Mouse (Mus musculus): Measurements from ENCODE around the gene Cmtm7.

Gene Cmtm7

GRCm38 (mm10) chr9:114796473-114797050 lies 14.9 kb upstream of the Cmtm7 start:
- in situ Hi-C loops (cut with MboI, MseI), result no loop called here

DNA sequence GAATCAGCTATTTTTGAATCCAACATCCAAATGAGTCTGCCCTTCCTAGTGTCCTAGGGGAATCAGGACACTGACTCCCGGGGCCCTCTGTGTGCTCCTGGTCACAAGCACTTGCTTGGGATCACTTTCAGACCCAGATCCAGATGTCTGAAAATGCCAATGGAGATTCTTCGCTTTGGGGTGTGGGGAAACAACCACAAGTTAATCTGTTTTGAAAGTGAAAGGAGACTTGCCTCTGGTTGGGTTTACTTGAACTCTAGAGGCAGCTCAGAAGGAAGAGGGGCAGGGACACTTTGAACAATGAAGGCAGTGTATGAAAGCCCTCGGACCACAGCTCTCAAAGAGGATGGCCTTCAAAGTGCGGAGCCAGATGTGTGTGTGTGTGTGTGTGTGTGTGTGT lies 12.8 kb upstream of the Cmtm7 start:
- in situ Hi-C loops (cut with MboI, MseI), result no loop called here

DNA sequence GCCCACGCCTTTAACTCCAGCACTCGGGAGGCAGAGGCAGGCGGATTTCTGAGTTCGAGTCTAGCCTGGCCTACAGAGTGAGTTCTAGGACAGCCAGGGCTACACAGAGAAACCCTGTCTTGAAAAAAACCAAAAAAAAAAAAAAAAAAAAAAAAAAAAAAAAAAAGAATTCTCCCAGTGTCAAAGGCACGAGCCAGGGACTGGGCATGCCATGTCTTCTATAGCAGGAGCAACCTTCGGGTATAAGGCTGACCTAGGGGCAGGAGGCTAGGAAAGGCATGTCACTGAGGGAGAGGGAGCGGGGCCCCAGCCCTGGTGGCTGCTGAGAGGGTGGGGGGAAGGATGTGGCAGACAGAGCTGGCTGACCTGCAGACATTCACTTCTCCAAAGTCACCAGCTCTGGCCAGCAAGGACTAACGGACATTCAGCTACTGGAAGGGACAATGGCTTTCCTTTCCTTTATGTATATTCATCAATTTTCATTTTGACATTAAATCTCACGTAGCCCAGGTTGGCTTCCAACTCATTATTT lies 12.2 kb upstream of the Cmtm7 start:
- in situ Hi-C loops (cut with MboI, MseI), result no loop called here

DNA sequence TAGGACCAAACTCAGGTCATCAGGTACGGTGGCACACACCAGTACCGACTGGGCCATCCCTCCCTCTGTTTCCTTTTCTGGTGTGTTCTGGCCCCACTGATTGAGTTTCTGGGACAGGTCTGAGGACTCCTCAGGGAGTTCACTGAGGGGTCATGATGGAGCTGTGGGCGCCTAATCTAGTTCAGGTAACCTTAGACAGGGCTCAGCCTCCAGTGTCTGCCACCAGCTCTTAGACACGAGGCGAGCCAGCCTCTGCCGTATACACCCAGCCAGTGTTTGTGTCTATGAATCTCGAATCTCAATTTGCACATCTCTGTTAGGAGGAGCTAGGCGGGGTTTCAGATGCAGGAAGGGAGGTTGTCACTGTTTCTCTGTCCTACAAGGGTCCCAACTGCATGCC lies 8.3 kb upstream of the Cmtm7 start:
- in situ Hi-C loops (cut with MboI, MseI), result no loop called here

GRCm38 (mm10) chr9:114789557-114789956 lies 7.9 kb upstream of the Cmtm7 start:
- in situ Hi-C loops (cut with MboI, MseI), result no loop called here

GRCm38 (mm10) chr9:114788697-114789096 lies 7.0 kb upstream of the Cmtm7 start:
- in situ Hi-C loops (cut with MboI, MseI), result no loop called here

- in situ Hi-C loops (cut with MboI, MseI), result no loop called here
Observed at GRCm38 (mm10) chr9:114787716-114788115, 6.1 kb upstream of the Cmtm7 start.

DNA sequence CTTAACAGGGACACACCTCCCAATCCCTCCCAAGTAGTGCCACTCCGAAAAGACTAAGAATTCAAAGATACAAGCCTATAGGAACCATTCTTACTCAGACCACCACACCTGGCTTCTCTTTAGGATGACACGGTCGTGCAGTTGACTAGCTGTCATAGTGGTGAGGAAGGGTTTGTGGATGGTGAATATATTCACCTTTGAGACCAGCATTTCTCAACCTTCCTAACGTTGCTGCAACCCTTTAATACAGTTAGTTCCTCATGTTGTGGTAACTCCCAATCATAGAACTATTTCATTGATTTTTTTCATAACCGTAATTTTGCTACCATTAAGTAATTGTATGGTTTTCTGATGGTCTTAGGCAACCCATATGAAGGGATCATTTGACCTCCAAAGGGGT lies 5.5 kb upstream of the Cmtm7 start:
- in situ Hi-C loops (cut with MboI, MseI), result no loop called here

GRCm38 (mm10) chr9:114785432-114786125 lies 3.9 kb upstream of the Cmtm7 start:
- in situ Hi-C loops (cut with MboI, MseI), result no loop called here

DNA sequence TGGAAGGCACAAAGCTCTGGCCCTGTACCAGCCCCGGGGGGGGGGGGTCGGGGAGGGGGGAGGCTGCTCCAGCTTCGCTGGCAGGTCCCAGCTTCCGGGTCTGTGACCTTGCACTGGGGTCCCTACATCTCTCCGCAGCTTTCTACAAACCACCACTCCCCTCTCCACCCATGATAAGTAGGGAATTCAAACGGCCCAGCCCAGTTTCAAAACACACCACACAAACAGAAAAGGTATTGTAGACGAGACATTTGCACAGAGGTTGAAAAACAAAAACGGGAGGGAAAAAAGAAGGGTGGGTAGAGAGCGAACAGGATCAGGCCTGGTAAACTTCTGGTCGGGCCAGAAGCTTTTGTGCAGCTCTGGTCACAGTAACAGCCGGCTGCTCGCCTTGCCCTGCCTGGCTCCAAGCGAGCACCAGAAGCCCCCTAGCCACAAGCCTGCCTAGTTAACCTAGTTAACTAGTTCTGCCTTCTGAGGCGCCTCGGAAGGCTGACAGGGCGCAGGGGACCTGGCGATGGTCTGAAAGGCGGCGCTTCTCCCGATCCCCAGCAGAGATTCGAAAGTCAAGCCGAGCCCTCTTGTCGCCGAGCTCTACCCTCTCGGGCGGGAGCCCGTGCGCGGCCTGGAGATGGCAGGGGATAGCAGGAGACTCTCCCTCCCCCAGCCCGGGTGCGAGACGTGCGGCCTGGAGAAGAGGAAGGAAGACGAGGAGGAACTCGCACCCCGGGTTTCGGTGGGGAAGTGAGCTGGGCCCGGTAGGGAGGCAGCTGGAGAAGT lies 720 bp downstream of the Cmtm7 start:
- in situ Hi-C loops (cut with MboI, MseI), result no loop called here

DNA sequence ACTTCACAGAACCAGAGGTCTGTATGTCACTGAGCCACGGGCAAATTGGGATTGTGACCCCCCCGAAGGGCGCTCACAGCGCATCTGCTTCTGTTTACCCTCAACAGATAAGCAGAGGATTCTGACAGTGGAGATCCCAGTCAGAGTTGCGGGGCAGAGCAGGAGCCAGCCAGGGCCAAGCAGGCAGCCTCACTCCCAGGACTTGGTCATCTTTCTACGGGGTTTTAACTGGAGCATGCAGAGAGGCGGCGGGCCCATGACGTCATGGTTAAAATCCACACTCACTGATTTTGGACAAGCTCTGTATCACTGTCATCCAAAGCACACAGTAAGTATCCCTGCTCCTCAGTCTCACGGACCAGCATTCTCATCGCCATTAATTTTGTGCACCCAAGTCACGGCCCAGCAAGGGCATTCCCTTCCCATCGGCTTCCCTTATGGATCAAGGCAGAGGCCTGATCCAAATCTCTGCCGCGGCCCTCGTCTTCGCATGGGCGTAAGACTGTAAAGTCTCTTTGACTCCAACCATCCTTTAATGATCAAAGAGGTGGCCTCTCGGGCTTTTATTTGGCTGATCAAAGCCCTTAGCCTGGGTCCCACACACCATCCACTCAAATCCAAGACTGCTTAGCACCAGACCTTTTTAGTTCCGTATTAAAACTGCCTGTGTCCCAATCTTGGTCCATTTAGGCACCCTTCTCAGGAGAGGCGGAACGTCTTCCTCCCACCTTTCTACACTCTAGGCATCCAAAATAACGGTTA lies 1.5 kb downstream of the Cmtm7 start:
- in situ Hi-C loops (cut with MboI, MseI), result no loop called here

- in situ Hi-C loops (cut with MboI, MseI), result no loop called here
Observed at GRCm38 (mm10) chr9:114778877-114779276, 2.8 kb downstream of the Cmtm7 start.

DNA sequence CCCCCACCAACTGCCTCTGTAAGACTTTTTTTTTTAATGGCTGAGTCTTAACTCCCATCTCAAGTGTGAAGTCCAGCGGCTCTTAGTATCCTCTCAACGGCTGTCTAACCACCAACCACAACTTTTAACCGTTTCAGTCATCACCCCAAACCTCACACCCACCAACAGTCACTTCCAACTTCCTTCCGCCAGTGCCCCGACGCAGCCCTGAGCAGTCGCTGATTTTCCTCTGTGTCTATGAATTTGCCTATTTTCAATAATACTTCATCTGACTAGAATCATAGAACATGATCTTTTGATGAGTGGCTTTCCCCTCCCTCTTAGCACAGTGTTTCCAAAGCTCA lies 3.6 kb downstream of the Cmtm7 start:
- in situ Hi-C loops (cut with MboI, MseI), result no loop called here

DNA sequence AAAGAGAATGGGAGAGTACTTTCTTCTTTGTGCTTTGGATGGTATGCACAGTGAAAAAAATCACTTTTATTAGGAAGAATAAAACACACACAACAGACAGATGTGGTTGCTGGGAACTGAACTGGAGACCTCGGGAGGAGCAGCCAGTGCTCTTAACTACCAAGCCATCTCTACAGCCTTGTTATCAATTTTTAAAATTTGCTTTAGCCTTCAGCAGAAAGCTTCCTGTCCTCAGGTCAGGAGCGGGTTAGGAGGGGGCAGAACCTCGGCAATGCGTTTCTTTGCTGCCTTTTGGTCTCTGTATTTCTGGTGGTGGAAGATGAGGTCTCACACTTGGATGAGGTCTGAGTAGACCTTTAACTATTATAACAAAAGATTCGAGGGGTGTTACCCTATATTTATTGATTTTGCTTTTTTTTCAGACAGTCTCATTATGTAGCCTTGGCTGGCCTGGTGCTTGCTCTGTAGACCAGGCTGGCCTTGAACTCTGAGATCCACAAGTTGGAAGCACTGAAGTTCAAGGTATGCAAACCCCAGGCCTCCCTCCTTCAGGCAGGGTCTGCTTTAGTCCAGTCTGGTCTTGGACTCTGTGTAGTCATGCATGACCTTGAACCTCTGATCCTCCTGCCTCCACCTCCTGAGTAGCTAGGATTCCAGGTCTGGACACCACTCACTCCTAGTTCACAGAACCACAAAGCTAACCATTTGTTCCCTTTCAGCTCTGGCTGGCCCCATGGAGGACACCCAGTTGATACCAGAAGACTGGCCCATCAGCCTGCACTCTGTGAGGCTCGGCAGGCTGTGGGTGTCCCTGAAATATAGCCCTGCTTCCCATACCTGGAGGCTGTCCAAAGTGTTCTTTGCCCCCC lies 4.2 kb downstream of the Cmtm7 start:
- in situ Hi-C loops (cut with MboI, MseI), result no loop called here

DNA sequence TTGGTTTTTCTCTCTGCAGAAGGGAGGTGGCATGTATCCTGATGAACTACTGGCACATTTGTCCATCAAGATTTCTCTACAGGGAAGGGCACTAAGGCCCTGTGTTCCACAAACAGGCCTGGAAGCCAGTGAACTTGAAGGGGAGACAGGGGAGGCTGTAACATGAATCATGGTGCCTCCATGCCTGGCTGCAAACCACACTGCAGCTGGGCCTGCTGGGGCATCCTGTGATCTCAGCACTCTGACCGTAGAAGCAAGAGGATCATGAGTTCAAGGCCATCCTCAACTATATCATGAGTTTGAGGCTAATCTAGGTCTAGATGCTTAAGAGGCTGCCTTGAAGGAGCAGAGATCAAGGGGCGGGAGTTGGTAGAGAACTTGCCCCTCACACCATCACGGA lies 5.3 kb downstream of the Cmtm7 start:
- in situ Hi-C loops (cut with MboI, MseI), result no loop called here

GRCm38 (mm10) chr9:114775272-114775671 lies 6.4 kb downstream of the Cmtm7 start:
- in situ Hi-C loops (cut with MboI, MseI), result no loop called here

DNA sequence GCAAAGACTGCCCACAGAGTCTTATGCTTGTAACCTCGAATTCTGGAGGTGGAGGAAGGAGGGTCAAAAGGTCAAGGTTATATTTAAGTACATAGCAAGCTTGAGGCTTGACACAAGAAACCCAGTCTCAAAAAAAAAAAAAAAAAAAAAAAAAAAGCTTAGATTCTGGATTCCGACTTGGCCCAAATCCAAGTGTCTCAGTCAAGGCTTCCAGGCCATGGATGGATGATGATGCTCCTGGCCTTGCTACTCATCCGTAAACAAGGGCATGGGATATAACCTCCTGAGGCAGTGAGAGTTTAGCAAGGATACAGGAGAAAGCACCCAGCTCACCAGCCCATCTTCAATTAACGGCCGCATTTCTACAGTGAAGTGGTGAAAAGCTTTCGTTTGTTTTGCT lies 7.0 kb downstream of the Cmtm7 start:
- in situ Hi-C loops (cut with MboI, MseI), result loop anchor here (25.0 kb wide), 3 partner anchors 838 to 1588 kb away; no protein-coding TSS in a partner anchor

DNA sequence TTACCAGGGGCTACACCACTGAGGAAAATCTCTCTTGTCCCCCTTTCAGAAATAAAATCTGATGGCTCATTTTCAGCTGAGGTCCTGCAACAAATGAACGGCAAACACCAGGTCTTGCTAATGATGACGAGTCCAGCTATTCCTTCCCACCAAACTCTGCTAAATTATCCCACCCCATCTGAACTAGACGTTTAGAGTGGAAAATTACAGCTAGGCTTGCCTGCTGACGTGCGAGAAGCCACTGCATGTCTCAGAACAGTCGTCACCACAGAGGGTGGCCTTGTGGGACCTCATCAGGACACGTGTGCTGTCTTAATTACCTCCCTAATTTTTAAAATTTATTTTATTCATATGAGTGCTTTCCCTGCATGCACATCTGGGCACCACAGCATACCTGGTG lies 10.1 kb downstream of the Cmtm7 start:
- in situ Hi-C loops (cut with MboI, MseI), result loop anchor here (25.0 kb wide), 3 partner anchors 841 to 1591 kb away; no protein-coding TSS in a partner anchor

- in situ Hi-C loops (cut with MboI, MseI), result loop anchor here (25.0 kb wide), 3 partner anchors 842 to 1592 kb away; no protein-coding TSS in a partner anchor
Observed at GRCm38 (mm10) chr9:114770224-114770623, 11.4 kb downstream of the Cmtm7 start.

DNA sequence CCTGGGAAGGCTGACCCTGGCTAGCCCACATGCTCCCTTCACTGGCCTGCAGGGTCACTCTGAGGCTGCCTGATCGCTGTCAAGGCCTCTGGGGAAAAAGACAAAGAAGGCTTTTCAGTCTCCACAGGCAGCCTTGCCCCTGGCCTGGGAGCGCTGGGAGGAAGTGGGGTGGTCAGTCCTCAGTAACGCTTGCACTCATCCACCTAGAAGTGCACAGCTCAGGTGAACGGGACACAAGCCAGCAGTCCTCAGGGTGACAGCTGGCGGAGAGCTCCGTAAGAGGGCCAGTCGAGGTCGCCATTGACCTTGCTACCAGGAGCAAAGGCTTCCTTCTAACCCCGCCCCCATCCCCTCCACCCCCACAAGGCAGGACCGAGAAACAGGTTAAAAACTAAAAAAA lies 13.6 kb downstream of the Cmtm7 start:
- in situ Hi-C loops (cut with MboI, MseI), result loop anchor here (25.0 kb wide), 3 partner anchors 844 to 1594 kb away; no protein-coding TSS in a partner anchor

DNA sequence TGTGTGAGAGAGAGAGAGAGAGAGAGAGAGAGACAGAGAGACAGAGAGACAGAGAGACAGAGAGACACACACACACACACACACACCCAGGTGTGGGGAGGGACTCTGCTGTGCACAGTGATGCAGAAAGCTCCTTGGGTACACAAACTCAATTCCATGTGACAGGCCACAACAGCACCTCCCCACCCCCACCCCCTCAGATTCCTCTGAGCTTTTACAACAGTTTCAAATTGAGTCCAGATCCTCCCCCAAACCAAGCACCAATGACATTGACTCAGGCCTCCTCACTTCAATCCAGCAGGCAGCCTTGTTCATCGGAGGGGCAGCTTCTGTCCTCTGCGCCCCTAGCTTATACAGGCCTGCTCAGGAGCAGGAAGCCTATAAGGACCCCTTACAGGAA lies 14.1 kb downstream of the Cmtm7 start:
- in situ Hi-C loops (cut with MboI, MseI), result loop anchor here (25.0 kb wide), 3 partner anchors 845 to 1595 kb away; no protein-coding TSS in a partner anchor

All from regulatory T cell (primary cell).